Mouse (Mus musculus) neutrophil, adult 5-6 weeks (primary cell): ENCODE results near the gene Cfap77. TPM values are rescaled to one million over a fixed set of nuclear protein-coding genes. Genes with fewer than 3 reads are reported as not detected.

ENCODE experiments used
- ATAC-seq: fragments of 151-379, 151-347 bp; 2 replicates; pipeline ENCODE4 v1.8.0; 2017; ENCODE audit warnings: mild to moderate bottlenecking, moderate TSS enrichment; ENCODE audit not compliant: insufficient number of reproducible peaks, poor library complexity, low FRiP score, severe bottlenecking; ENCODE audit errors: extremely low read depth
- total RNA-seq: library from RNA; stranded (forward); fragments of 200-1000 nt; gene quantifications from 2 replicates; pipeline ENCODE4 v1.2.3, GENCODE M21; 2017

The Cfap77 gene
- total RNA-seq, 1 experiment from 2014 or later = not detected

DNA sequence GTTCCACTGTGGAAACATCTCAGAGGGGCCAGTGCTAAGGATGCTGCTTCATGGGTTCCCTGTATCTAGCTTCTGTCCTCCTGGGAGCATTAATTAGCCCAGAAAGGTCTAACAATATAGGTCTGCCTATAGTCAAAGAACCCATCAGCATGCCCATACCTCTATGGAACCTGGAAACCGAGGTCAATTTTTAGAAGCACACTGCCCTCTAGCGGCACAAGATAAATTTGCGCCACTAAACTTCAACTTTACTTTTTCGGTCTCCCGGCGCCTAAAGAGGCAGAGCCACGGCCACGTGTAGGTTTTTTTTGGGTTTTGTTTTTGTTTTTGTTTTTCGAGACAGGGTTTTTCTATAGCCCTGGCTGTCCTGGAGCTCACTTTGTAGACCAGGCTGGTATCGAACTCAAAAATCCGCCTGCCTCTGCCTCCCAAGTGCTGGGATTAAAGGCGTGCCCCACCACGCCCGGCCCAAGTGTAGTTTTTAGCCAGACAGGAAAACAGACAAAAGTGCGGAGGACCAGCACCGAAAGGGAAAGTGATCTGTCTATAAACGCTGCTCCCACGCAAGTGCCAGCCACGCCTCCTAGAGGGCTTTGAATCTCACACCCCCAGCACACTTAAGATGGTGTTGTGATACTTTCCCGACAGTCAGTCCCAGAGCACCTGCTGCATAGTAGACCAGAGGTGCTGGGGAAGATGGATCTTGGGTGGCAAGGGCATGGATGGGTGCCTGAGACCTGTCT is 893 bp downstream of the Cfap77 start:
- ATAC-seq = peak; percentile 27; the same call in 1 of the 2 replicates

GRCm38 (mm10) chr2:29052943-29053454 is 1.9 kb downstream of the Cfap77 start:
- ATAC-seq = peak; percentile 47; the same call in 1 of the 2 replicates

DNA sequence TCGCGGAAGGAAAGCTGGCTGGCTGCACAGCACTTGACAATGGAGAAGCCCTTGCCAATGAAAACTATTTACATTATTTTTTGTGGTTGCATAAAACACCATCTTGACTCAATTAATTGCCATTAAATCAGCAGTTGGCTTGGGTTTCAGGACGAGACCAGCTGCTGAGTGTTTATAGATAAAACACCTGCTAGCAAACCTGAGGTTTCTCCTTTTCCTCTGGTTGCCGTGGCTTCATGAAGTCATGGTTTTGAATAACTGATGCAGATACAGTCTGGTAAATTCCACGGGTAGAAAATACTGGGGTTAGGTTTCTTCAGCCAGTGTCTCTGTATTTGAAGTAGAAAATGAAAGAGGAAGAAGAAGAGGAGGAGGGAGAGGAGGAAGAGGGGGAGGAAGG is 2.9 kb downstream of the Cfap77 start:
- ATAC-seq = no peak

DNA sequence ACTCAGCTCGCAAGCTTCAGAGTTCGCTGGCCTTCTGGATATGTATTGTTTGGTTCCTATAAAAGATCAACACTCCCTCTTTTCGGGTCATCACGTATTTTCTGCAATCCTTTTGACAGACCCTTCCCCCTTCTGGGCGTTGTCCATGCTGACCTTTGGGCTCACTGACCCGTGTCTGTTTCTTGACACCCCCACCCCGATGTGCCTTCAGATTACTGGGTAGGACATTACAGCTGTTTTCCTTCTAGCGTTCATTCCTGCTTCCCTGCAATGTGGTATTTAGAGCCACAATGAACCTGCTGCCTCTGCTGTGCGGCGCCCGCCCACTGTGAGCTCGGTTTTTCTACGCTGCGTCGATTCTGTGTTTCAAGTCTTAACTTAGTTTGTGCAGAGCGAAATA is 8.7 kb downstream of the Cfap77 start:
- no peak for ATAC-seq

DNA sequence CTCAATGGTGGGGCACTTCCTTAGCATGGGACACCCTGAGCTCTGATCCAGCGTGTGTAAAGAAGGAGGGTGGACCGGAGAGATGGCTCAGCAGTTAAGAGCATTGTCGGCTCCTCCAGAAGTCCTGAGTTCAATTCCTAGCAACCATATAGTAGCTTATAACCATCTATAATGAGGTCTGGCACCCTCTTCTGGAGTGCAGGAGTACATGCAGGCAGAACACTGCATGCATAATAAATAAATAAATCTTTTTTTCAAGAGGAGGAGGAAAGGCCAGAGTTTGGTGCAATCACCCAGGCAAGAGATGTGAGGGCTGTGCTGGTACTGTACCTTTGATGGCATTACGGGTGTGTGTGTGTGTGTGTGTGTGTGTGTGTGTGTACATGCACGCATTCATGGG is 12.7 kb downstream of the Cfap77 start:
- ATAC-seq = no peak

DNA sequence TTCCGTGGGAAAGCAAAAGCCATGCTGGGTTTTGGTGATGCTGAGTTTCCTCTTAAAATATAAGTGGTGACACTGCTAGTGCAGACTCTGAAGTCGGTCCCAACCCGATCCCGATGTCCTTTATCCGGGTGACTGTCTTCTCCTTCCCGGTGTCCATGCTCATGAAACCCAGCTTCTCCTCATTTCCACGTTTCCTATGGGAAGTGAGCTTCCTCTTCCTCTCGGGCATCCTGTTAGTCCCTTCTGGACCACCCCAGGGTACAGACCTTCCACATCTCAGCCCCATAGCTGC is 13.4 kb downstream of the Cfap77 start:
- no peak for ATAC-seq

DNA sequence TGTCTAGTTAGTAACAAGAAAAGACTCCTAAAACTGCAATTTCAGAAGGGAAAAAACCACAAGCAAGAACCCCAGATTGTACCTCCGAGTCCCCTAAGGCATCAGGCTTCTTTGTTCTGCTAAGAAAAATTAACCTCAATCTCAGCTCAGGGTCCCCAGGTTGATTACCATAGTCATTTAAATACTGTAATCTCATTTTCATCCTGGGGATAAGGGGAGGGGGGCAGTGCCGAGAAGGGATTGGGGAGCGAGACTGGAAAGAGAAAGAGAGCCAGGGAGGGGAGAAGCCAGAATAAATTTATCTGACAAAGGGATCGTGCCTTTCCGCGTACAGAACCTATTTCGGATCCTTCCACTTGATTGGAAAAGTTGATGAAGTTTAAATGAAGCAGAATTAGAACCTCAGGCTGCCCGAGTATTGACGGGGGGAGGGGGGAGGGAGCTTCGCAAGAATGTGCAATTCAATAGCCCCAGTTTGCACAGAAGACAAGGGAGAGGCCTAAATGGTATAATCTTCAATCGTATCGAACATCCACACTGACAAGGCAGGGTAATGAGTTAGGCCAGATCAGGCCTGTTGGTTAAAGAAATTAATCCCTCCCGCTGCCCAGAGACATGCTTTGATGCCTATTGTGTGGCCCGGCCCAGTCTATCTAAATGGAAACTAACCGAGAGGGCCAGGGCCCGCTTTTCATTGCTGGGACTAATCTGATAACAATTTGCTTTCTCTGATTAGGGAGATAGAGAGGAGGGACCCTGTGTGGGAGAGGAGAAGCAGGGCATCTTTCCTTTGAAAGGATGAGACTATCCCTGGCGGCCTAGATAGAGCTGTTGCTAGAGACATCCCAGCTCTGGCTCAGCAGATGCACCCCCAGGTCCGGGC is 14.0 kb downstream of the Cfap77 start:
- no peak for ATAC-seq

GRCm38 (mm10) chr2:29039741-29040140 is 15.1 kb downstream of the Cfap77 start:
- no peak for ATAC-seq

DNA sequence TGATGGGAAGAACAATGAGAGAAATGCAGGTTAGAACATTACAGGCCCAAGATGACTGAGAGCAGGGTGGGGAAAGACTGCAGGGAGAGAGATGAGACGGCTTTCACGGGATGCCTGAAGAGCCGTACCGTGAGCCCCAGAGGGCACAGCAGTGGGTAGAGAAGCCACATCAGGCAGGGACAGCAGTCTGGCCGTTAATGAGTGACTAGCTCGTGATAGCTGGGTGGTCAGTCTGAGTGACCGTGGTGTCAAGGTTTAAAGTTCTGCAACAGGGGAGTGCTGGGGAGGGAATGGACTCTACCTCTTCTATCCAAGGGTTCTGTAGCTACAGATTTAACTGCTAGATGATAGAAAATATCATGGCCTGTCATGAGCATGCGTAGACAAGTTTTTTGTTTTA is 19.2 kb downstream of the Cfap77 start:
- no peak for ATAC-seq

DNA sequence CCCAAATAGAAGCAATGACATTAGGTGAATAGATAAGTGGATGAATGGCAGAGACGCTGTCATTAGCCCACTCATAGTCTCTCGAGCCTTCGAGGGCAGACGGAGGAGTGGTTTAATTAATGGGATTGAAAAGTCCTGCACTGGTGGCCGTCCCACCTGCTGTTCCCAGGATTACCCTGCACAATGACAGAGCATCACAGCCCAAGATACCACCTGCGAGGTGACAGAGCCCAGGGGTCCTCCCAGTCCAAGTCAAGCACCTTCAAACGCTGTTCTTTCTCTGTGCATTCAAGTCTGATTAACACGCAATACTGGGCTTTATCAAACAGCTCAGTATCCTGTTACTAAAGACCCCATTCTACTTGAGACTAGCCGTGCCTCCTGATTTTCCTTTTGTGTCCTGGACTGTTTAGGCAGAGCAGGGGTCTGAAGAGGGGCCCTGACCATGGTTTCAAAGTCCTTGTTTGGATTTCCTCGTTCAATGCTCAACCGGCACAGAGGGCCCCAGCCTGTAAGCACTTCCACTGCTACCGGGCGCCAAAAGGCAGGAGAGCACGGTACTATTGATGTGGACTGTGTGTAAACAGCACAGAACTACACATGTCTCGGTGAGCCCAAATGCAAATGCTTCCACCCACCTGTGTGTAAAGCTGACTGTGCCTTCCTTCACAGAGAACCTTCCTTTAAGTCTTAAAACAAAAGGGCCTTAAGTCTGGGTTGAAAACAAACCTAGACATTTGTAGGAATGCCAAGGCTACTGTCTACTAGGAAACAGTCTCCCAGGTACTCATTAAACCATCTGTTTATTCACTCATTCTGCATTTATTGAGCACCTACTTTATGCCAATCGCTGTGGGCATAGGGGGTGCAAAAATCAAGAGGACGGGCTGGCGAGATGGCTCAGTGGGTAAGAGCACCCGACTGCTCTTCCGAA is 20.1 kb downstream of the Cfap77 start:
- no peak for ATAC-seq

GRCm38 (mm10) chr2:29031951-29032350 is 22.9 kb downstream of the Cfap77 start:
- ATAC-seq = no peak

DNA sequence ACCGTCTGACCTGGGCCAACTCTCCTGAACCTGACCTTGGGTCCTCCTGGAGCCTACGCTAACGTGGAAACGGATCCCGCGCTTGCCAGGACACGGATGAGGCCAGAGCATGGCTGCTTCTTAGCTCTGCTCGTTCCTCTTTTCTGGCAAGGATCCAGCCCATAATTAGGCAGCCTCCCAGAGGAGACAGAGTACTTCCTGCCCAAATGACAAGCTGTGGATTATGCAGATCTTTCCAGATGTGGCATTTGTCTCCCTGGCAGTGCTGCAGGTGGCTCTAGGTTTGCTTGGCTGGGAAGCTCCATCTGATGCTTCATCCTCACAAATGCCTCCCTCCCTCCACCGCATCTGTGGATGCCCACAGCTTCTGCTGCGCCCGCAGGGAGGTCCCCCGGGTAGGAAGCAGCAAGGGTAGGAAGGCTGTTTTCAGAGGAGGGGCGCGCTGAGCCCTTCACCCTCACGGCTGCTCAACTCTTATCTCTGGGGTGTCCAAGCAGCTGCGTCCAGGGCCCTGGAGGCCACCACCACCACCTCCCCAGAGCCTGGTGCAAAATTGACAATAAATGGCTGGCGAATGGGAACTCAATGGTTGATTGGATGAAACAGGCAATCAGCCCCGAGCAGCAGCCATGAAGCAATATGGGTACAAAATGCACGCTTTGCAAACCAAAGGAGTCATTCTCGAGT is 24.7 kb downstream of the Cfap77 start:
- no peak for ATAC-seq

- no peak for ATAC-seq
These were observed 29.6 kb downstream of the Cfap77 start for GRCm38 (mm10) chr2:29025284-29025683.

DNA sequence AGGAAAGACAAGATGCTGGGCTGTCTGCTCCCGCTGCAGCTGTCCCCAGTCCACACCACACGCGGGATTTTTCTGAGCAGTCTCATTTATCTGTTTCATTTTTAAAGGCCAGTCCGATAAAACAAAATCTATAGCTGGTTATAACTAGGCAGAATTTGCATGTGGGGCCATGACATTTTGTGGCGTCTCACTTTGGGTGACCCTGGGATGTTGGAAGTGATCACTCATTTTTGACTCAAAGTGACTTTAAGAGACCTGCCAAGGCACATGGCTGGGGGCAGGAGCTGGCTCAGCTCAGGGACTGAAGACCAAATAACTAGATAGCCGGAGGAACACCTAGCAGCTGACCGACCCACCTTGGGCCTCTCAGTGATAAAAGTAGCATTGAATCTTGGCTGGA is 31.9 kb downstream of the Cfap77 start:
- no peak for ATAC-seq

- no peak for ATAC-seq
These were observed 33.8 kb downstream of the Cfap77 start for GRCm38 (mm10) chr2:29021025-29021424.

- no peak for ATAC-seq
These were observed 36.2 kb downstream of the Cfap77 start for GRCm38 (mm10) chr2:29018680-29019079.

GRCm38 (mm10) chr2:29016599-29017587 is 38.0 kb downstream of the Cfap77 start:
- no peak for ATAC-seq
